Comparison of ENCODE assay signal across 18 mouse cellular contexts in genomic region chr6:87867256-87867655, GRCm38 (mm10). TPM values are rescaled to one million over a fixed set of nuclear protein-coding genes. Genes with fewer than 3 reads are reported as not detected.
DNase-seq lines count a peak whose midpoint lies in the region; ATAC-seq and TF ChIP-seq lines count a peak whose summit lies in the region.
"Had no signal": no experiment of that assay in that cellular context is flagged by ENCODE, and none has a peak within 500 bp of the region (broad histone marks: within the 10 kb centered on the region; RNA-seq: fewer than 3 reads in every experiment).

No protein-coding gene starts in this region.

- H3K9me3 ChIP-seq in ES-E14 (ENCODE audit: control insufficient read depth, insufficient read depth, low read depth, low read length), result no peaks in the 10 kb centered on the region
- H3K9me3 ChIP-seq in liver, embryonic 15.5 days (replicated peaks), result no peaks in the 10 kb centered on the region
- H3K9me3 ChIP-seq in kidney, embryonic 16.5 days (ENCODE audit: low read length), result no peaks in the 10 kb centered on the region
- H3K9me3 ChIP-seq: embryonic facial prominence, embryonic 15.5 days; forebrain, embryonic 12.5 days; heart, embryonic 12.5 days; limb, embryonic 12.5 days had no signal

- no peaks in the 10 kb centered on the region for H3K27me3 ChIP-seq in liver, embryonic 15.5 days
- H3K27me3 ChIP-seq in kidney, embryonic 16.5 days (ENCODE audit: insufficient read depth, low read length), result no peaks in the 10 kb centered on the region
- H3K27me3 ChIP-seq: forebrain, embryonic 12.5 days; heart, embryonic 12.5 days; limb, embryonic 12.5 days had no signal

- no peak overlapping the region for H3K9ac ChIP-seq in ES-E14 (ENCODE audit: insufficient read depth, low read depth, low read length, poor library complexity, severe bottlenecking)
- H3K9ac ChIP-seq in liver, embryonic 15.5 days, result no peak overlapping the region
- no peak overlapping the region for H3K9ac ChIP-seq in kidney, embryonic 16.5 days (replicated peaks; ENCODE audit: low read length)
- H3K9ac ChIP-seq: embryonic facial prominence, embryonic 15.5 days; forebrain, embryonic 12.5 days; heart, embryonic 12.5 days; limb, embryonic 12.5 days had no signal

- no peaks in the 10 kb centered on the region; a peak in 1 of 4 replicates for H3K4me1 ChIP-seq in ES-E14 (ENCODE audit: control insufficient read depth in 2 of 2, insufficient read depth in 2 of 2, low read length in 2 of 2, poor library complexity in 1 of 2)
- H3K4me1 ChIP-seq in liver, embryonic 15.5 days (replicated peaks), result peaks cover 49% of the 10 kb centered on the region
- H3K4me1 ChIP-seq in kidney, embryonic 16.5 days (ENCODE audit: insufficient read depth, low read length), result no peaks in the 10 kb centered on the region
- H3K4me1 ChIP-seq: forebrain, embryonic 12.5 days; limb, embryonic 12.5 days had no signal

- in situ Hi-C loops in ES-E14 (cut with MboI; ENCODE audit: low sequenced_read_pairs in 2 of 2, unreplicated experiment in 2 of 2), result no loop called here

- H3K4me3 ChIP-seq in ES-E14 (ENCODE audit: insufficient read depth in 1 of 2, low read depth in 1 of 2, low read length in 2 of 2, poor library complexity in 1 of 2, severe bottlenecking in 1 of 2), result no peak overlapping the region
- no peak overlapping the region for H3K4me3 ChIP-seq in liver, embryonic 15.5 days (replicated peaks)
- H3K4me3 ChIP-seq in kidney, embryonic 16.5 days (ENCODE audit: low read length), result no peak overlapping the region
- H3K4me3 ChIP-seq: embryonic facial prominence, embryonic 15.5 days; forebrain, embryonic 12.5 days; heart, embryonic 12.5 days; limb, embryonic 12.5 days had no signal

- DNase-seq in 3T3-L1 (ENCODE audit: low read depth, low spot score), result peak; percentile 72
- DNase-seq in ES-E14 (ENCODE audit: low read depth, low spot score), result no peak
- DNase-seq in c-Kit-positive CD71-positive TER-119-negative erythroid progenitor cells, embryonic 14.5 days (ENCODE audit: low read depth), result peak; percentile 60
- DNase-seq in thymus, postnatal 4 days, result no peak
- no peak for DNase-seq in frontal cortex, postnatal 36 days (ENCODE audit: low spot score in 2 of 2)
- DNase-seq: cerebellum, adult 9-11 months; embryo, embryonic 11 days; kidney, postnatal 10 days; spleen, adult 18-20 months; thymus, adult 18-20 months had no signal

- H3K36me3 ChIP-seq in ES-E14 (ENCODE audit: control insufficient read depth, insufficient read depth, low read length, poor library complexity, severe bottlenecking), result no peaks in the 10 kb centered on the region
- no peaks in the 10 kb centered on the region for H3K36me3 ChIP-seq in liver, embryonic 15.5 days (replicated peaks)
- H3K36me3 ChIP-seq in kidney, embryonic 16.5 days (ENCODE audit: insufficient read depth, low read length), result no peaks in the 10 kb centered on the region
- H3K36me3 ChIP-seq: embryonic facial prominence, embryonic 15.5 days; forebrain, embryonic 12.5 days; heart, embryonic 12.5 days; limb, embryonic 12.5 days had no signal

- H3K4me2 ChIP-seq in liver, embryonic 15.5 days, result 0 out of 2 replicates have a peak overlapping the region, but pooled peaks have one; percentile 8
- no peak overlapping the region for H3K4me2 ChIP-seq in kidney, embryonic 16.5 days (replicated peaks; ENCODE audit: low read depth, low read length)
- H3K4me2 ChIP-seq: embryonic facial prominence, embryonic 15.5 days; forebrain, embryonic 12.5 days; heart, embryonic 12.5 days; limb, embryonic 12.5 days had no signal

- WGBS in liver, embryonic 15.5 days (ENCODE audit: insufficient replicate concordance), result 26% methylated on average over 2 of the region's 2 CpGs
- WGBS in kidney, embryonic 16.5 days, result 68% methylated on average over 2 of the region's 2 CpGs

- H3K27ac ChIP-seq in ES-E14 (ENCODE audit: insufficient read depth, low read depth, low read length, poor library complexity, severe bottlenecking), result no peak overlapping the region
- peak overlapping the region; percentile 73 for H3K27ac ChIP-seq in liver, embryonic 15.5 days (replicated peaks)
- H3K27ac ChIP-seq in kidney, embryonic 16.5 days (ENCODE audit: low read length), result no peak overlapping the region
- H3K27ac ChIP-seq: embryonic facial prominence, embryonic 15.5 days; forebrain, embryonic 12.5 days; limb, embryonic 12.5 days had no signal

- ATAC-seq in liver, embryonic 15.5 days (ENCODE audit: insufficient read depth), result no peak; the same call in 1 of the 2 replicates
- ATAC-seq in kidney, embryonic 16.5 days (ENCODE audit: low FRiP score, low TSS enrichment), result no peak
- ATAC-seq: hindbrain, embryonic 16.5 days; intestine, postnatal 0 days had no signal

TF ChIP-seq in ES-E14, 5 proteins besides CTCF, POLR2A, EP300 and RAD21:
- peak; percentile 39; the same call in 1 of the 2 replicates for TF ChIP-seq MAFK (IDR thresholded peaks at IDR 0.05; ENCODE audit: insufficient read depth, low read depth, low read length)
- no peak for TF ChIP-seq ZNF384 (IDR thresholded peaks at IDR 0.05; ENCODE audit: low read depth, low read length)
- TF ChIP-seq CHD2 (IDR thresholded peaks at IDR 0.05; ENCODE audit: low read depth, low read length), result no peak

RNA-seq across cellular contexts. Expression of gene Cnbp, which starts 16.4 kb away (rescaled TPM):
- 400 and 562 TPM in 2 replicates for total RNA-seq in ES-E14 (2012; rRNA removed)
- 526 and 529 TPM in 2 replicates for polyA plus RNA-seq in liver, embryonic 15.5 days (2015; fragmentation: Nextera tagmentation; extraction: Ambion mirVana)
- polyA plus RNA-seq in kidney, embryonic 16.5 days (2015; fragmentation: Nextera tagmentation; extraction: Ambion mirVana), result 1,037 and 1,064 TPM in 2 replicates

RNA-seq across cellular contexts. Expression of gene Copg1, which starts 20.4 kb away (rescaled TPM):
- total RNA-seq in ES-E14 (2012; rRNA removed), result 103 and 107 TPM in 2 replicates
- polyA plus RNA-seq in liver, embryonic 15.5 days (2015; fragmentation: Nextera tagmentation; extraction: Ambion mirVana), result 56.2 and 61.2 TPM in 2 replicates
- 190 TPM in 2 replicates for polyA plus RNA-seq in kidney, embryonic 16.5 days (2015; fragmentation: Nextera tagmentation; extraction: Ambion mirVana)

RNA-seq across cellular contexts. Expression of gene Isy1, which starts 28.7 kb away (rescaled TPM):
- total RNA-seq in ES-E14 (2012; rRNA removed), result 34.6 and 48.8 TPM in 2 replicates
- 21.7 and 24.1 TPM in 2 replicates for polyA plus RNA-seq in liver, embryonic 15.5 days (2015; fragmentation: Nextera tagmentation; extraction: Ambion mirVana)
- 41.3 and 49.3 TPM in 2 replicates for polyA plus RNA-seq in kidney, embryonic 16.5 days (2015; fragmentation: Nextera tagmentation; extraction: Ambion mirVana)

RNA-seq across cellular contexts. Expression of gene Gm45140, which starts 31.7 kb away (rescaled TPM):
- 2.6 and 5.7 TPM in 2 replicates for total RNA-seq in ES-E14 (2012; rRNA removed)
- 3.0 and 4.1 TPM in 2 replicates for polyA plus RNA-seq in liver, embryonic 15.5 days (2015; fragmentation: Nextera tagmentation; extraction: Ambion mirVana)
- polyA plus RNA-seq in kidney, embryonic 16.5 days (2015; fragmentation: Nextera tagmentation; extraction: Ambion mirVana), result 2.7 and 5.2 TPM in 2 replicates

RNA-seq across cellular contexts. Expression of gene Hmces, which starts 46.5 kb away (rescaled TPM):
- total RNA-seq in ES-E14 (2012; rRNA removed), result 61.2 and 125 TPM in 2 replicates
- 18.9 and 19.2 TPM in 2 replicates for polyA plus RNA-seq in liver, embryonic 15.5 days (2015; fragmentation: Nextera tagmentation; extraction: Ambion mirVana)
- polyA plus RNA-seq in kidney, embryonic 16.5 days (2015; fragmentation: Nextera tagmentation; extraction: Ambion mirVana), result 62.5 and 67.1 TPM in 2 replicates

Comparison
In these comparisons a context has a peak if more than half of its experiments do, and no peak if none do; other contexts are left out.
1. DNase-seq: peak in 3T3-L1 (single experiment) and c-Kit-positive CD71-positive TER-119-negative erythroid progenitor cells, embryonic 14.5 days (single experiment); none in ES-E14 (single experiment), thymus, postnatal 4 days (single experiment) and frontal cortex, postnatal 36 days (0 of 2).